Mouse (Mus musculus): Measurements from ENCODE around the gene Sstr3.

The Sstr3 gene

DNA sequence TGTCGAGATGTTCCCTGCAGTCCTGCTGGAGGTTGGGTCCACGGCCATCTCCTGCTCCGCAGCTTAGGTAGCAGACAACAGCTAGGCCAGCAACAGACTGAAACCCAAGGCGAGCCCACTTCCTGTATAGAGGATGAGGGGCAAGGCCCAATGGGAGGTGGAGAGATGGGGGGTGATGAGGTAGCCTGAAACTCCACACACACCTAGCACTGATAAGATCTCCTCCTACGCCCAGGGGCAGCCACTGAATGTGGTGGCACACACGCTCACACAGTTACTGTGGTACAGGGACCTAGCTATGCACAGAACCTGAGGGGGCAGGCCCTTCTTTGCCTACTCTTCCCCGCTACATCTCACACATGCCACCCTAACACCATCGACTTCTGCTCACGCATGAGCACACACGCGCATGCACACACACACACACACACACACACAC is 49.5 kb downstream of the Sstr3 start, which contains the start of gene Il2rb:
Gene Il2rb, minus strand, starts transcription at position 304 of the 439 bp plus-strand sequence.
- DNase-seq, result peak in 1 of 2 experiments; percentile 42

DNA sequence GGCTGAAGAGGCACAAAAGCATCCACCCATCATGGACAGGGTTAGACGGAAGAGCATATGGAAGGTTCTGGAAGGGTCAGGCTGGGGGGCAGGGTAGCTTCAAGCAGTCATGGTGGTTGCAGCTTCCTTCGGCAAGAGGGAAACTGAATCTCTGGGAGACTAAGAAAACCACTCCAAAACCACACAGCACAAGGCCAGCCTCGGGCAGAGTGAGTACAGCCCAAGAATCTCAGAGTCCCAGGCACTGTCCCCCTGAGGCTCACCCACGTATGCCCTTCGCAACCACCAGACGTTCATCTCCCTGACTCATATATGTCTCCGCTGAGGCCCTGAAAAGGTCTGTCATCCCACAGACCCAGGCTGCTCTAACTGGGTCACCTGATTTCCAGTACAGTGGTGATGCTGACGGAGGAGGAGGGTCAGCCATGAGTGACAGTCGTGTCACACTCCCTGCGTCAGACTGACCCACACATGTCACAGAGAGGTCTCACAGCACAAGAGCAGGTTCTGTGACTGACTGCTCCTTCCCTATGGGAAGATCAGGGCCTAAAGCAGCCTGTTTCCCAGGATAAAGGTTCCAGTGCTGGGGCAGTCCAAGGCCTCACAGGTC is 51.0 kb downstream of the Sstr3 start:
- no peak for DNase-seq

DNA sequence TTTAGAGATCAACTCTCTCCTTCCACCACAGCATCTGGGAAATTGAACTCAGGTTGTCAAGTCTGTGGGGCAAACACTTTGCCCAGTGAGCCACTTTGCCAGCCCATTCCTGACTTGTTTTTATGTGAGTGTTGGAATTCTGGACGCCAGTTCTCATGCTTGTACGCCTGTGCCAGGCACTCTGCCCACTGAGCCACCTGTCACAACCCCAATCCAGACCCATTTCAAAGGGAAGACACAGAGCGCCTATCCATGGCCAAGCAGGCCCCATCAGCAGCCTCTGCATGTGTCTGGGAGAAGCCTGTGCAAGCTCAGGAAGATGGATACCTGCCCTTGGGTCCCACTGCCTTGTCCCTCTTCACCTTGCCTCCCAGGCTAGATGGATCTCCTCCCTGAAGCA is 53.2 kb downstream of the Sstr3 start:
- DNase-seq, result no peak

DNA sequence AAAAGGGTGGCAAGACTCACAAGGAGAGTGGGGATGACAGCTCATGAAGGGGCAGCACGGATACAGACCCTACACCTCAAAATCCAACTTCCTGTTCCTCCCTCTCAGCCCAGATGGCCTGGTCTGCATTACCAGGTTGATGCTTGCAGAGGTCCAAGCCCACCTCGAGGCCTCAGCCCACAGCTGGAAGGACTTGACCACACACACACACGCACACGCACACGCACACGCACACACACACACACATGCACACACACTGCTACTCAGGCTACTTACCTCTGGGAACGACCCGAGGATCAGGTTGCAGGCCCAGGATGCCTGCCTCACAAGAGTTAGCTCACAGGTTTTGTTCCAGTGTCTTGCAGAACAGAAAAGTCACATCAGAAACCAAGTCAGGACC is 54.6 kb downstream of the Sstr3 start:
- no peak for DNase-seq

DNA sequence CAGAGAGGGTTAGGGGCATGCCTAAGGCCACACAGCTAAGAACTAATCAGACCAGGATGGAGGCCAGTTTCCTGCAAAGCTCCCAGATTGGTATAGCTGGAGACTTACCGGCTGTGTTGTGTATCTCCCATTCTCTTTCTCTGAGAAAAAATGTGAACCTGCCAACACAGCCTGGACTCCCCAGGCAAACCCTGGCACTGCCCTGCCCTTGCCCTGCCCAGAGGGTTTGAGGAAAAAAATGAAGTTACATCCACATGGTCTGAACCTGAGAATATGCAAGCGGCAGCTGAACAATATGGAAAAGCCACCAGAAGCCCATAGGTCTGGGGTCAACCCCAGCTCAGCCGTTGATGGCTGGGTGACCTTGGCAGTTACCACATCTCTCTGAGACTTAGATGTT is 55.2 kb downstream of the Sstr3 start:
- no peak for DNase-seq

DNA sequence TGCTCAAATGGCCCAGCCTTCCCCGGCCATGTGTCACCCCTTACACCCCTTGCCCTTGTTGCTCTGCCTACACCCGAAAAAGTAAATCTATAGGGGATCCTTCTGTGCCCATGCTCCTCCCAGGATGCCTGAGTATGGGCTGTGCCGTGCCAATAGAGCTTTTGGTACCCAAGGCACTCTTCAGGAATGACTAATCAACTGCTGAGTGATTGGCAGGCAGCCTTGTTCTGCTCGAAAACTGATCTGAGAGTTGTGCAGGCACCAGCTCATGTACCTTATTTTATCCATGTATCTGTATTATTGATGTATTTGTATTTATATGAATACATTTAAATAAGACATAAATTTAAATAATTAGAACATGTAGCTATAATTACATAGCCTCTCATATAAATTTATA is 57.4 kb downstream of the Sstr3 start:
- DNase-seq, result no peak
